Mouse (Mus musculus): ENCODE measurements around the gene Popdc3.

DNA sequence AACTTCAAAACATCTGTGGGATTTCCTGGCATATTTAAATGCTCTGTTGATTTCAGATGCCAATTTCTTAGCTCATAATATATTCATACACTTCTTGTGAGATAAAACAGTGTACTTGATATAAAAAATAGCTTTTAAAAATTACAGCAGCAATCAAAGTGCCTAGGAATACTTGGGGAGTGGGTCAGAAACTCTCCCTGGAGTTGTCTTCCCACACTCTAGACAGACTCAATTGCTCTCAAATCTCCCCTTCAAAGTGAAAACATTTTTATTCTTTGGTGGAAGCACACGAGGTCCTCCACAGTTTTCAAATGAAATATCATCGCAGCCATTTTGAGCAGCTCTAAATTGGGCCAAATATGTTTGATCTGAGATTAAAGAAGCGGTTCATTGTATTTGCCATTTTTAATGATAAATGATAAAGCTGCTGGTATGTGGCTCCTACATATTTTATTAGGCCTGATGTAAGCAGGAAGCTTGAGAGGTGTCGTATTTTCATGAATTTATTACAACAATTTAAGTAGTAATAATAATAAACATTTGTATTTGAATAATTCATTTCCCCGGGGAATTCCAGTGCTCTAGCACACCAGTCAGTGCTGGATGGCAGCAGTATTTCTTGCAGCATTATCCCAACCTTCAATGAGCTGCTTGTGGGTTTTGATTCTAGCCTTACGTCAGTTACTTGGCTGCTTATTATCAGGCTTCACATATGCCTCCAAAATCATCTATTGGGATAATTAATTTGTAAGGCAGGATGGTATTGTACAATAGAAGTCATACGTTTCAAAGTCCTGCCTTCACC, 150.5 kb downstream of the Popdc3 start:
- TF ChIP-seq GATA1 (IDR thresholded peaks at IDR 0.05; ENCODE audit: low read length) (no peak), TAL1 (IDR thresholded peaks at IDR 0.05; ENCODE audit: low read length) (no peak)

Data from erythroblast, embryonic 14.5 days (primary cell).